Mouse (Mus musculus) CH12.LX (cell line): ENCODE measurements at regions not wholly inside any gene's neighbourhood (a gene's known extent, or its start where the extent isn't known, plus 50 kb on each side); places are given as distances from the start of the nearest gene placed in this dataset.

ENCODE experiments used
- DNase-seq: peaks from one replicate; pipeline ENCODE4 v3.0.0-alpha.2; 2013; ENCODE audit errors: extremely low read depth
- H3K27ac ChIP-seq: 2 replicates; pipeline ENCODE4 v1.5.1; 2012; ENCODE audit warnings: low read depth, mild to moderate bottlenecking, control low read depth, moderate library complexity; ENCODE audit not compliant: insufficient read depth
- H3K27me3 ChIP-seq: replicated peaks from 2 replicates; pipeline ENCODE3; 2012; ENCODE audit warnings: inconsistent platforms
- H3K36me3 ChIP-seq, 2 experiments: replicated peaks in 1 of 2; 2 replicates each; pipeline versions ENCODE3 to v1.6.1; 2012; ENCODE audit warnings: inconsistent platforms in 1 of 2, low read length in 1 of 2, mild to moderate bottlenecking in 1 of 2, mixed read lengths in 1 of 2, moderate library complexity in 1 of 2; ENCODE audit not compliant: control insufficient read depth in 1 of 2, insufficient read depth in 1 of 2
- H3K4me1 ChIP-seq, 2 experiments: 2 replicates each; pipeline ENCODE4 v1.6.1; 2012; ENCODE audit warnings: inconsistent platforms in 1 of 2, moderate library complexity in 1 of 2; ENCODE audit not compliant: insufficient read depth in 2 of 2, control insufficient read depth in 1 of 2
- H3K4me2 ChIP-seq: 2 replicates; pipeline ENCODE4 v1.6.1; 2012; ENCODE audit warnings: low read depth, mild to moderate bottlenecking, control low read depth; ENCODE audit not compliant: poor library complexity, insufficient read depth, severe bottlenecking
- H3K4me3 ChIP-seq, 3 experiments: fragments of 150-350 bp in 1 of 3; sonication (generic) in 1 of 3; replicated peaks in 1 of 3; 2 replicates each; pipeline versions ENCODE3 to v1.5.1; 2011 to 2012; ENCODE audit warnings: low read depth in 2 of 3, low read length in 2 of 3, mild to moderate bottlenecking in 2 of 3, moderate library complexity in 2 of 3, control low read depth in 1 of 3, improper control_type of control experiment in 1 of 3, inconsistent platforms in 1 of 3, mixed read lengths in 1 of 3; ENCODE audit not compliant: poor library complexity in 1 of 3
- H3K79me2 ChIP-seq: replicated peaks from 2 replicates; pipeline ENCODE4 v1.6.1; 2012; ENCODE audit warnings: mild to moderate bottlenecking, moderate library complexity; ENCODE audit not compliant: control insufficient read depth, poor library complexity, insufficient read depth, severe bottlenecking; ENCODE audit errors: extremely low read depth
- H3K9ac ChIP-seq: 2 replicates; pipeline ENCODE4 v1.6.1; 2012; ENCODE audit warnings: low read depth, mild to moderate bottlenecking, control low read depth, moderate library complexity; ENCODE audit not compliant: insufficient read depth
- H3K9me3 ChIP-seq: replicated peaks from 2 replicates; pipeline ENCODE3; 2012; ENCODE audit warnings: low read length, inconsistent platforms, mixed read lengths
- CHD2 ChIP-seq: IDR thresholded peaks from 2 replicates; pipeline ENCODE4 v1.6.1; 2011; ENCODE audit warnings: low read length, improper control_type of control experiment
- ELF1 ChIP-seq: IDR thresholded peaks from 2 replicates; pipeline ENCODE4 v1.6.1; 2014; ENCODE audit warnings: low read depth, mild to moderate bottlenecking, inconsistent platforms, low read length, improper control_type of control experiment
- EP300 ChIP-seq: IDR thresholded peaks from 2 replicates; pipeline ENCODE4 v1.6.1; 2011; ENCODE audit warnings: low read length, improper control_type of control experiment
- ETS1 ChIP-seq: conservative IDR thresholded peaks from 2 replicates; pipeline ENCODE4 v1.6.1; 2012; ENCODE audit warnings: low read depth, mild to moderate bottlenecking, inconsistent platforms, low read length, improper control_type of control experiment, moderate library complexity
- HCFC1 ChIP-seq: IDR thresholded peaks from 2 replicates; pipeline ENCODE4 v1.6.1; 2012; ENCODE audit warnings: low read depth, mild to moderate bottlenecking, inconsistent platforms, low read length, improper control_type of control experiment
- JUND ChIP-seq: conservative IDR thresholded peaks from 2 replicates; pipeline ENCODE4 v1.6.1; 2011; ENCODE audit warnings: low read depth, low read length, improper control_type of control experiment
- MAFK ChIP-seq: IDR thresholded peaks from 2 replicates; pipeline ENCODE4 v1.6.1; 2011; ENCODE audit warnings: low read length, improper control_type of control experiment; ENCODE audit not compliant: insufficient replicate concordance
- MAX ChIP-seq: IDR thresholded peaks from 2 replicates; pipeline ENCODE4 v1.6.1; 2011; ENCODE audit warnings: low read length, improper control_type of control experiment
- MAZ ChIP-seq: IDR thresholded peaks from 2 replicates; pipeline ENCODE4 v1.6.1; 2012; ENCODE audit warnings: low read depth, mild to moderate bottlenecking, inconsistent platforms, low read length, improper control_type of control experiment, moderate library complexity
- MEF2A ChIP-seq: IDR thresholded peaks from 2 replicates; pipeline ENCODE4 v1.6.1; 2014; ENCODE audit warnings: low read depth, mild to moderate bottlenecking, inconsistent platforms, low read length, improper control_type of control experiment, borderline replicate concordance
- NELFE ChIP-seq: IDR thresholded peaks from 2 replicates; pipeline ENCODE4 v1.6.1; 2011; ENCODE audit warnings: low read depth, low read length, improper control_type of control experiment
- NRF1 ChIP-seq: IDR thresholded peaks from 2 replicates; pipeline ENCODE4 v1.6.1; 2014; ENCODE audit warnings: low read depth, mild to moderate bottlenecking, inconsistent platforms, low read length, improper control_type of control experiment, moderate library complexity
- PAX5 ChIP-seq: IDR thresholded peaks from 2 replicates; pipeline ENCODE4 v1.6.1; 2012; ENCODE audit warnings: low read length, inconsistent platforms, mixed read lengths
- SMC3 ChIP-seq: IDR thresholded peaks from 2 replicates; pipeline ENCODE4 v1.6.1; 2011; ENCODE audit warnings: low read depth, low read length, improper control_type of control experiment
- TBP ChIP-seq: conservative IDR thresholded peaks from 2 replicates; pipeline ENCODE4 v1.6.1; 2011; ENCODE audit warnings: low read depth, low read length, improper control_type of control experiment
- TCF12 ChIP-seq: IDR thresholded peaks from 2 replicates; pipeline ENCODE4 v1.6.1; 2014; ENCODE audit warnings: low read depth, mild to moderate bottlenecking, inconsistent platforms, low read length, improper control_type of control experiment
- UBTF ChIP-seq: IDR thresholded peaks from 2 replicates; pipeline ENCODE4 v1.6.1; 2012; ENCODE audit warnings: low read depth, mild to moderate bottlenecking, inconsistent platforms, low read length, improper control_type of control experiment, moderate library complexity
- ZC3H11A ChIP-seq: IDR thresholded peaks from 2 replicates; pipeline ENCODE4 v1.6.1; 2012; ENCODE audit warnings: low read depth, mild to moderate bottlenecking, inconsistent platforms, low read length, improper control_type of control experiment
- ZKSCAN1 ChIP-seq: IDR thresholded peaks from 2 replicates; pipeline ENCODE4 v1.6.1; 2012; ENCODE audit warnings: low read depth, inconsistent platforms, low read length, improper control_type of control experiment, borderline replicate concordance
- ZMIZ1 ChIP-seq: IDR thresholded peaks from 2 replicates; pipeline ENCODE4 v1.6.1; 2012; ENCODE audit warnings: low read depth, mild to moderate bottlenecking, inconsistent platforms, low read length, improper control_type of control experiment
- dilution Hi-C: fragments of 300-500 bp; cut with MboI; formaldehyde crosslinking; loops from 2 replicates; pipeline ENCODE4 v1.14.3; 2020; ENCODE audit warnings: low sequenced_read_pairs; ENCODE audit not compliant: extremely low pct_unique_long_range_greater_than_20kb, extremely low pct_ligation_motif_present
- in situ Hi-C: fragments of 300-500 bp; cut with MboI; formaldehyde crosslinking; loops from 3 replicates; pipeline ENCODE4 v1.14.3; 2019; ENCODE audit warnings: low sequenced_read_pairs, low pct_ligation_motif_present, low pct_unique_long_range_greater_than_20kb, mixed read lengths

DNA sequence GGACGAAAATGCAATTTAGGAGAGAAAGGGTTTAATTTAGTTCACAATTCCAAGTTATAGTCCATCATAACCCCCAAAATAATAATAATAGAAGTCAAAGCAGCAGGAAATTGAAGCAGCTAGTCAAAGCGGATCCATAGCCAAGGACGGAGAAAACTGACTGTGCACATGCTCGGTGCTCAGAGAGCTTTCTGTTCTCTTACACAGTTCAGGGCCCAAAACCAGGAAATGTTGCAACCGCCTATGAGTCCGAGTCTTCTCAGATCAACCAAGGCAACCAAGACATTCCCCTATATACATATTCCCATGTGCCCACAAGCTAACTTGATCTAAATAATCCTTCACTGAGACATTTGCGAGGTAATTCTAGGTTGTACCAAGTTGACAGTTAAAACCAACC lies 55.7 kb upstream of the Vcam1 start:
- H3K9ac ChIP-seq = no peak overlapping the region; the same call in 1 of the 2 replicates
- no peaks in the 10 kb centered on the region for H3K4me1 ChIP-seq
- no peak for DNase-seq
- H3K4me3 ChIP-seq = no peak overlapping the region
- TF ChIP-seq NRF1 = peak; percentile 26; the same call in 1 of the 2 replicates
- 0 out of 2 replicates have a peak, but pooled peaks have one; percentile 24 for TF ChIP-seq ELF1
- TF ChIP-seq ETS1 = no peak
- TF ChIP-seq ZKSCAN1 = no peak
- H3K4me2 ChIP-seq = peak overlapping the region; percentile 50
- H3K9me3 ChIP-seq = no peaks in the 10 kb centered on the region
- H3K27ac ChIP-seq = no peak overlapping the region
- H3K79me2 ChIP-seq = no peaks in the 10 kb centered on the region
- in situ Hi-C loops (no loop called here), dilution Hi-C loops (no loop called here)
- no peaks in the 10 kb centered on the region for H3K36me3 ChIP-seq
- H3K27me3 ChIP-seq = no peaks in the 10 kb centered on the region

- in situ Hi-C loops (no loop called here), dilution Hi-C loops (no loop called here)
- no peak overlapping the region for H3K4me3 ChIP-seq
- no peak for DNase-seq
- TF ChIP-seq TCF12 (no peak), NRF1 (no peak), HCFC1 (no peak), UBTF (no peak), TBP (no peak), PAX5 (no peak), JUND (no peak), MAFK (no peak), MAX (no peak), ZMIZ1 (no peak), EP300 (no peak), ZC3H11A (no peak), SMC3 (no peak), NELFE (no peak), CHD2 (no peak), MAZ (no peak), MEF2A (no peak)
- no peaks in the 10 kb centered on the region for H3K27me3 ChIP-seq
- no peaks in the 10 kb centered on the region for H3K9me3 ChIP-seq
- peak overlapping the region; percentile 15; the same call in 1 of the 2 replicates for H3K4me2 ChIP-seq
- H3K36me3 ChIP-seq = no peaks in the 10 kb centered on the region
- no peaks in the 10 kb centered on the region for H3K79me2 ChIP-seq
- no peaks in the 10 kb centered on the region for H3K4me1 ChIP-seq
- H3K27ac ChIP-seq = no peak overlapping the region
- H3K9ac ChIP-seq = no peak overlapping the region
These were observed 55.0 kb upstream of the Vcam1 start for GRCm38 (mm10) chr3:116184443-116184842.
